Mouse (Mus musculus): Measurements from ENCODE around the gene Pilrb2. TPM values are rescaled to one million over a fixed set of nuclear protein-coding genes. Genes with fewer than 3 reads are reported as not detected.

Pilrb2 gene
- polyA plus RNA-seq (2012; rRNA removed) = 0.04 and 0.11 TPM in 2 replicates

DNA sequence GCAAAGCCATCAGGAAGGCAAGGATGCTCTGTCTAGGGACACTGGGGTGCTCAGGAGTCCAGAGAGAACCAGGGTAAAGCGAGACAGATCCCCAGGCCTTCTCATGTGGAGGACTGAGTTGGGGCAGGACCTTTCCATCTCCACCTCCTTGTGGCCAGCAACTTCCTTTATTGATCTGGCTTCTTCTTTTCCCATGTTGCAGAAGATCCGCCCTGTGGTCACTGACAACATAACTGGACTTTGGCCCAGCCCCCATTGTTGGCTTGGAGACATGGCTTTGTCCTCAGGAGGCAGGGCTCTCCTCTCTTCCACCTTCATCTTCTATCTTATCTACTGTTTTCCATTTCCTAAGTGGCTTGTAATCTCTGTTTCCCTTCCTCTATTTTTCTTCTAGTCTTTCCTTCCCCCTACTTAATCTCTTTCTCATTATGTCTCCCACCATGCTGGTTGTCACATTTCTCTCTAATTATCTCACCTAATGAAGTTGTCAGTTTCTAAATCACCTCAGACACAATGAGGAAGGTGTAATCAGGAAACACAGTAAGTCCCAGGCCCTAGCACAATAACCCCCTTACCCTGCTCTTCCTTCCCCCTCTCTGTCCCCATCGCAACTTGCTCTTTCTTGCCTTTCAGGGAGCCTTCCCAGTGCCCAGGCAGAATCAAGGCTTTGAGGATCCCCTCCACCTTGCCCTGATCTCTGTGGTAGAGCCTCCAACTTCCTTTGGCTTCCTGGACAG is at the start of gene Pilrb2:
Gene Pilrb2, minus strand, starts transcription at position 172 of the 737 bp plus-strand sequence.

DNA sequence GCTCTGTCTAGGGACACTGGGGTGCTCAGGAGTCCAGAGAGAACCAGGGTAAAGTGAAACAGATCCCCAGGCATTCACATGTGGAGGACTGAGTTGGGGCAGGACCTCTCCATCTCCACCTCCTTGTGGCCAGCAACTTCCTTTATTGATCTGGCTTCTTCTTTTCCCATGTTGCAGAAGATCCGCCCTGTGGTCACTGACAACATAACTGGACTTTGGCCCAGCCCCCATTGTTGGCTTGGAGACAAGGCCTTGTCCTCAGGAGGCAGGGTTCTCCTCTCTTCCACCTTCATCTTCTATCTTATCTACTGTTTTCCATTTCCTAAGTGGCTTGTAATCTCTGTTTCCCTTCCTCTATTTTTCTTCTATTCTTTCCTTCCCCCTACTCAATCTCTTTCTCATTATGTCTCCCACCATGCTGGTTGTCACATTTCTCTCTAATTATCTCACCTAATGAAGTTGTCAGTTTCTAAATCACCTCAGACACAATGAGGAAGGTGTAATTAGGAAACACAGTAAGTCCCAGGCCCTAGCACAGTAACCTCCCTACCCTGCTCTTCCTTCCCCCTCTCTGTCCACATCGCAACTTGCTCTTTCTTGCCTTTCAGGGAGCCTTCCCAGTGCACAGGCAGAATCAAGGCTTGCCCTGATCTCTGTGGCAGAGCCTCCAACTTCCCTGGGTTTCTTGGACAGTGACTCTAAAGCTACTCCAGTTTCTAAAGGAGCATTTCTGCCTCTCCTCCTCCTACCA is 13.5 kb downstream of the Pilrb2 start, which contains the start of gene Pilrb1:
Gene Pilrb1, minus strand, starts transcription at position 147 of the 751 bp plus-strand sequence.

DNA sequence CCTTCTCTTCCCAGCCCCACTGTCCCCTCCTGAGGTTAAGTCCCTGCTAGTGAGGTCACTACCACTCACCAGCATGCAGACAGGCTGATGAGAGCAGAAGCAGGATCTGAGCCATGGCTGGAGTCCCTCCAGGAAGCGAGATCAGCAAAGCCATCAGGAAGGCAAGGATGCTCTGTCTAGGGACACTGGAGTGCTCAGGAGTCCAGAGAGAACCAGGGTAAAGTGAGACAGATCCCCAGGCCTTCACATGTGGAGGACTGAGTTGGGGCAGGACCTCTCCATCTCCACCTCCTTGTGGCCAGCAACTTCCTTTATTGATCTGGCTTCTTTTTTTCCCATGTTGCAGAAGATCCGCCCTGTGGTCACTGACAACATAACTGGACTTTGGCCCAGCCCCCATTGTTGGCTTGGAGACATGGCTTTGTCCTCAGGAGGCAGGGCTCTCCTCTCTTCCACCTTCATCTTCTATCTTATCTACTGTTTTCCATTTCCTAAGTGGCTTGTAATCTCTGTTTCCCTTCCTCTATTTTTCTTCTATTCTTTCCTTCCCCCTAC is 35.6 kb downstream of the Pilrb2 start, which contains the start of gene Pilra:
Gene Pilra, minus strand, starts transcription at position 316 of the 555 bp plus-strand sequence.

Other genes starting within 250 kb of the Pilrb2 start
- gene Fbxo24, start 242.8 kb downstream of the Pilrb2 start, polyA plus RNA-seq (2012; rRNA removed) = 0.23 and 0.26 TPM in 2 replicates
- gene Lrch4, start 242.7 kb downstream of the Pilrb2 start, polyA plus RNA-seq (2012; rRNA removed) = 22.0 and 23.5 TPM in 2 replicates
- 16.1 and 17.9 TPM in 2 replicates for gene Gm20605, start 242.6 kb downstream of the Pilrb2 start, polyA plus RNA-seq (2012; rRNA removed)
- 35.2 and 37.5 TPM in 2 replicates for gene Sap25, start 230.5 kb downstream of the Pilrb2 start, polyA plus RNA-seq (2012; rRNA removed)
- 0.06 and 0.13 TPM in 2 replicates for gene Irs3, start 226.1 kb downstream of the Pilrb2 start, polyA plus RNA-seq (2012; rRNA removed)
- gene Agfg2, start 187.1 kb downstream of the Pilrb2 start, polyA plus RNA-seq (2012; rRNA removed) = 16.9 and 19.4 TPM in 2 replicates
- 165 and 183 TPM in 2 replicates for gene Nyap1, start 130.2 kb downstream of the Pilrb2 start, polyA plus RNA-seq (2012; rRNA removed)
- 57.8 and 66.5 TPM in 2 replicates for gene Tsc22d4, start 126.1 kb downstream of the Pilrb2 start, polyA plus RNA-seq (2012; rRNA removed)
- gene Ppp1r35, start 93.0 kb downstream of the Pilrb2 start, polyA plus RNA-seq (2012; rRNA removed) = 55.5 and 66.0 TPM in 2 replicates
- 36.2 and 40.2 TPM in 2 replicates for gene Mepce, start 84.2 kb downstream of the Pilrb2 start, polyA plus RNA-seq (2012; rRNA removed)
- 11.3 and 14.0 TPM in 2 replicates for gene Zcwpw1, start 84.0 kb downstream of the Pilrb2 start, polyA plus RNA-seq (2012; rRNA removed)
- gene Pilra, start 35.5 kb downstream of the Pilrb2 start, polyA plus RNA-seq (2012; rRNA removed) = 0.38 TPM in 2 replicates
- gene Pilrb1, start 13.7 kb downstream of the Pilrb2 start, polyA plus RNA-seq (2012; rRNA removed) = 0.09 and 0.10 TPM in 2 replicates
- gene Cyp3a13, start 49.8 kb upstream of the Pilrb2 start, polyA plus RNA-seq (2012; rRNA removed) = 0.05 TPM in 1 of 2 replicates, not detected in the other
- gene Gjc3, start 91.3 kb upstream of the Pilrb2 start, polyA plus RNA-seq (2012; rRNA removed) = 0.38 and 0.71 TPM in 2 replicates
- not detected in 2 replicates for gene Azgp1, start 109.7 kb upstream of the Pilrb2 start, polyA plus RNA-seq (2012; rRNA removed)
- not detected in 2 replicates for gene Smok3a, start 149.4 kb upstream of the Pilrb2 start, polyA plus RNA-seq (2012; rRNA removed)
- not detected in 2 replicates for gene Smok3b, start 149.6 kb upstream of the Pilrb2 start, polyA plus RNA-seq (2012; rRNA removed)
- gene Smok3c, start 181.4 kb upstream of the Pilrb2 start, polyA plus RNA-seq (2012; rRNA removed) = not detected in 2 replicates
- gene Zkscan1, start 213.3 kb upstream of the Pilrb2 start, polyA plus RNA-seq (2012; rRNA removed) = 16.6 and 18.9 TPM in 2 replicates
- 66.8 and 74.4 TPM in 2 replicates for gene Zscan21, start 245.1 kb upstream of the Pilrb2 start, polyA plus RNA-seq (2012; rRNA removed)